Mouse (Mus musculus) CH12.LX (cell line): ENCODE data around the gene Cfdp1.

ENCODE experiments used
- CTCF ChIP-seq, 2 experiments: IDR thresholded peaks in 1 of 2; conservative IDR thresholded peaks in 1 of 2; 2 replicates each; pipeline ENCODE4 v1.5.1; 2011 to 2012; ENCODE audit warnings: low read depth in 2 of 2, low read length in 2 of 2, improper control_type of control experiment in 1 of 2, inconsistent platforms in 1 of 2, mild to moderate bottlenecking in 1 of 2, moderate library complexity in 1 of 2
- E2F4 ChIP-seq: IDR thresholded peaks from 2 replicates; pipeline ENCODE4 v1.6.1; 2011; ENCODE audit warnings: low read depth, low read length, improper control_type of control experiment; ENCODE audit not compliant: insufficient replicate concordance
- HCFC1 ChIP-seq: IDR thresholded peaks from 2 replicates; pipeline ENCODE4 v1.6.1; 2012; ENCODE audit warnings: low read depth, mild to moderate bottlenecking, inconsistent platforms, low read length, improper control_type of control experiment
- JUND ChIP-seq: conservative IDR thresholded peaks from 2 replicates; pipeline ENCODE4 v1.6.1; 2011; ENCODE audit warnings: low read depth, low read length, improper control_type of control experiment
- MAFK ChIP-seq: IDR thresholded peaks from 2 replicates; pipeline ENCODE4 v1.6.1; 2011; ENCODE audit warnings: low read length, improper control_type of control experiment; ENCODE audit not compliant: insufficient replicate concordance
- POLR2A ChIP-seq: IDR thresholded peaks from 2 replicates; pipeline ENCODE4 v1.6.1; 2011; ENCODE audit warnings: low read depth, mild to moderate bottlenecking, improper control_type of control experiment, low read length
- SMC3 ChIP-seq: IDR thresholded peaks from 2 replicates; pipeline ENCODE4 v1.6.1; 2011; ENCODE audit warnings: low read depth, low read length, improper control_type of control experiment
- TCF12 ChIP-seq: IDR thresholded peaks from 2 replicates; pipeline ENCODE4 v1.6.1; 2014; ENCODE audit warnings: low read depth, mild to moderate bottlenecking, inconsistent platforms, low read length, improper control_type of control experiment
- ZC3H11A ChIP-seq: IDR thresholded peaks from 2 replicates; pipeline ENCODE4 v1.6.1; 2012; ENCODE audit warnings: low read depth, mild to moderate bottlenecking, inconsistent platforms, low read length, improper control_type of control experiment
- ZNF384 ChIP-seq: IDR thresholded peaks from 2 replicates; pipeline ENCODE4 v1.6.1; 2012; ENCODE audit warnings: low read depth, low read length, improper control_type of control experiment, inconsistent platforms

DNA sequence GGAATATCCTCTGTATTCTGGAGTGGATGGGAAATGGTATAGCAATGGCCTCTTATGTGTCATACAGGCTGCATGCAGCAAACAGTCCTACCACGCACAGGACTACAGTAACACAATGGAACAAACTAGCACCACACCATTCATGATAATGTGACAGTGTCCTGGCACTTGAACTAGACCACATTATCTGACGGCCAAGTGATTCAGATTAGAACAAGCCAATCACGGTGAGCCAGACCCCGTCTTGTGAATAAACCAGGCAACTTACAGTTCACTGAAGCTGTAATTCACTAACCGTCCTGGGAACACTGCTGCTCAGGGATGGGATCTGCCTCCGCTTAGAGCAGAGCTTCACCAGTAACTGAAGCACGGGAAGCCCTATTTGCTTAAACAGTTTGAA, 75.3 kb downstream of the Cfdp1 start:
- TF ChIP-seq POLR2A (no peak), ZNF384 (no peak), MAFK (no peak), HCFC1 (no peak), E2F4 (no peak), CTCF (conservative IDR thresholded peaks at IDR 0.05 in 1 of 2, IDR thresholded peaks at IDR 0.05 in 1 of 2; ENCODE audit: low read depth in 2 of 2, low read length in 2 of 2) (no peak), TCF12 (no peak), ZC3H11A (no peak), JUND (no peak), SMC3 (no peak)
